Mouse (Mus musculus) heart, adult 9 months (tissue): ENCODE measurements around the gene Edem1.

ENCODE experiments used
- DNase-seq, 2 experiments: peaks; one replicate each; pipeline ENCODE4 v3.0.0; 2022; ENCODE audit warnings: low spot score in 2 of 2

Gene Edem1

DNA sequence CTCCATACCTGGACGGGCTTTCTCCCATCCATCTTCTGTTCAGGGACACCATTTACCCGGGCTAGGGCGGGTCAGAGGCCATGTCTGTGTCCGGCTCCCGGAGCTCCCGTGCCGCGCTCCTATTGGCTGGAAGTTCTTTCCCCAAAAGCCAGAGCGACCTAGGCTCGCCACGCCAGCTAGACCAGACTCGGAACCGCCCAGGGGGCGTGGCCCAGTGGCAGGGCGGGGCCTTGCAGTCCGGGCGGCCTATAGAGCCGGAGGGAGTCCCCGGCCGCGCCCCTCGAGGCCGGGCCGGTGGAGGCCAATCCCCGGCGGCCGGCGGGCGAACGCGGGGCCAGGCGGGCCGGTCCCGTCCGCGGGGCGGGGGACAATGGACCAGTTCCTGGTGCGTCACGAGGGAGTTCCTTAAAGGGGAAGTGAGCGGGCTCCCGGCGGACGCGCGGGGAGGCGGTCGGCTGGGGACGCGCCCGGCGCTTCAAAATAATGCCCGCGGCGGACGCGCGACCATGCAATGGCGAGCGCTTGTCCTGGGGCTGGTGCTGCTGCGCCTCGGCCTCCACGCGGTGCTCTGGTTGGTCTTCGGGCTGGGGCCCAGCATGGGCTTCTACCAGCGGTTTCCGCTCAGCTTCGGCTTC is at the start of gene Edem1:
Edem1 (plus strand) TSS at position 408 of the 635 bp plus-strand sequence.
- DNase-seq, result peak; percentile 99 to 100

GRCm38 (mm10) chr6:108781865-108782264 is 46.6 kb upstream of the Edem1 start:
- DNase-seq, result peak; percentile 11 to 28

- DNase-seq, result peak; percentile 90 to 94
Measured at GRCm38 (mm10) chr6:108782526-108783183, 45.8 kb upstream of the Edem1 start, which contains the start of gene Arl8b. Gene Arl8b, plus strand, starts transcription at chr6:108783099.

DNA sequence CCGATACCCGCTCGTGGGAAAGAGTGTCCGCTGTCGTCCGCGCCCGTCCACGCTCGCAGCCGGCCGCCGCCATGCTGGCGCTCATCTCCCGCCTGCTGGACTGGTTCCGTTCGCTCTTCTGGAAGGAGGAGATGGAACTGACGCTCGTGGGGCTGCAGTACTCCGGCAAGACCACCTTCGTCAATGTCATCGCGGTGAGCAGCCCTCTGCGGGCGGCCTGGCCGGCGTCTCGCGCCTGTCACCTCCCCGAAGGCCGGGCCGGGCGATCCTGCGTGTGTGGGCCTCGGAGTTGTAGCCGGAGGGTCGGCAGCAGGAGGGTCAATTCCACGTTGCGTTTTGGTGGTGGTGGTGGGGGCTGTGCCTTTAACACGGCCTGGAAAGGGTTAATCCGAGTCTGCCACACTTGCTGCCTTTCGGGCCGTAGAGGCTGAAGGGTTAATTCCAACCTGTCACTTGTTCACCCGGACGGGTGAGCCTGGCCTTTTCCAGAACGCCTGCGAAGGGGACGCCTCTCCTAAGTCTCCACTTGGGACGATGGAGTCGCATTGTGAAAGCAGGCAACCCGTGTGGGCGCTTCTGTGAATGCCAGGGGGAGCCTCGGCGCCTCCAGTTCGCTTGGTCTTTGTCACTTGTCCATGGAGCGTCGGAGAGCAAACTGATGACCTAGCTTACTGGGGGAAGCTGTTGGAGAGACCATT is 45.1 kb upstream of the Edem1 start:
- peak in 1 of 2 experiments; percentile 10 for DNase-seq

DNA sequence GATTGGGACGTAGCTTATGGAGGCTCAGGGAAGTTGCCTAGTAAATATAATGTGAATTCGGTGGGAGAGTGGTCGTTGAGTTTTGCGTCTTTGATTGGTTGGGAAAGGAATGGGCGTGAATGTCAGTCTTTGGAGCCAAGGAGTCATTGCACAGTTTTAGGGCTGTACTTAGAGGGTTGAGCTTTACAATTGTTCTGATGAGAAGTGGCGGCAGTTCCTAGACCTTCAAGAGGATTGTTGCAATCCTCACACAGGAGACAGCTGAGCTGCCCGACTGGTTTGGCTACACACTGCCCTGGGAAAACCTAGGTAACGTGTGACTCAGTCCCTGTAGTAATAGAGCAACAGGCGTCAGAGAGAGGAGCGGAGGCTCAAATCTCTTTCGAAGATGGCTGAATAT is 44.4 kb upstream of the Edem1 start:
- no peak for DNase-seq

GRCm38 (mm10) chr6:108784796-108785195 is 43.6 kb upstream of the Edem1 start:
- no peak for DNase-seq

GRCm38 (mm10) chr6:108785551-108785950 is 42.9 kb upstream of the Edem1 start:
- no peak for DNase-seq

DNA sequence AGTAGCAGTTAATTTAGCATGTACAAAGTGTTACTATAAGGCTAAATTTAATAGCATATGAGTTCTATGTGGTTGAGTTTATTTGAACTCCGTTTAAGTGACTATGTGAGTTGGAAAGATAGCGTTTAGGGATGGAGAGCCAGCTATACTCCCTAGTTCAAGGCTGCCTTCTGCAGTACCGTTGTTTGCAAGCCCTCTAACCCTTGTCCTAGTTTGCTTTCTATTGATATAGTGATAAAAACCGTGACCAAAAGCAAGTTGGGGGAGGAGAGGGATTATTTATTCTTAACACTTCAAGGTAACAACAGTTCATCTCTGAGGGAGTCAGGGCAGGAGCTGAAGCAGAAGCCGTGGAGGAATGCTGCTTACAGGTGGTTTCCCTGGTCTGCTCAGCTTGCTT is 36.9 kb upstream of the Edem1 start:
- DNase-seq, result no peak

GRCm38 (mm10) chr6:108795912-108796311 is 32.5 kb upstream of the Edem1 start:
- DNase-seq, result no peak

DNA sequence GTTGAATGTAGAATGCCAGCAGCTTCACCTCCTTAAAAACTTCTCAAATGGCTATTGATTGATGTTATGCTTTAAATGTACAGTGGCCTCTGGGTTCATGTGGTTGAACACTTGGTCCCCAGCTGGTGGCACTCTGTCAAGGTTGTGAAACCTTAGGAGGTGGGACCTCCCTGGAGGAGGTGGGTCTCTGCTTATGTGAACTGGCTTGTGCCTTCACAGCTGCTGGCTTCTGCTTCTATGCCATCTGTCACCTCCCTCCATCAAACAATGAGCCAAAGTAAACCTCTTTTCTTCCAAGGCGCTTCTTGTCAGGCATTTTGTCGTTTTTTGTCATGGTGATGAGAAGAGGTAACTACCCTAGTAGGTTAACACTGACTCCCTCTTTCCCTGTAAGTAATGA is 31.7 kb upstream of the Edem1 start:
- peak; percentile 19 to 21 for DNase-seq

DNA sequence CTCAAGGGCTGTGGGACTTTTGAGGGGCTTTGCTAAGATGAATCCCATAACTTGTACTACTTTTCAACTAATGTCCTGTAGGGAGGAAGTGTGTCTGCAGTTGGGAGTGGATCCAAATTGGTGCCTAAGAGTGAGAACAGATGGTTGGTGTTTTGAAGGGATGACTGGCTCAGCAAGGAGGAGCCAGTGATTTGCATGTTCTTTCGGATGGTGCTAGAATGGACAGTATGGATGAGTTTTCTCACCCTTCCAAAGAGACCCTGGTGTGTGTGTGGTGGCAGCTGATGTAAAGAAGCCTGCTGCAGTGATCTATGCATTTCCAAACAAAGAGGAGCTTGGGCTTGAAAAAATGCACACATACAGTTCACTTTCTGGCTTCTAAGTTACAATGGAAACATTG is 23.2 kb upstream of the Edem1 start:
- DNase-seq, result no peak

- DNase-seq, result no peak
Measured at GRCm38 (mm10) chr6:108805871-108806270, 22.6 kb upstream of the Edem1 start.

DNA sequence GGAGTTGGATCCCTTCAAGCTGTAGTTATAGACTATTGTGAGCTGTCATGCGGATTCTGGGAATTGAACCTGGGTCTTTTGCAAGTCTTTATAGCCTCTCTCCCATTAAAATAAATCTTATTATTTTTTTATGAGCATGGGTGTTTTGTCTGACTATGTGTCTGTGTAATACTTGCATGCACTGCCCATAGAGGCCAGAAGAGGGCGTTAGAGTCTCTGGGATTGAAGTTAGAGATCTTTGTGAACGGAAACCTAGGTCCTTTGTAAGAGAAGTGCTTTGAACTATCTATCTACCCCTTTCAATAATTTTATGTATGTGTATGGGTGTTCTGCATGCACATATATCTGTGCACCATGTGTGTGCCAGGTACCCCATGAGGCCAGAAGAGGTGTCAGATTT is 21.0 kb upstream of the Edem1 start:
- DNase-seq, result no peak

DNA sequence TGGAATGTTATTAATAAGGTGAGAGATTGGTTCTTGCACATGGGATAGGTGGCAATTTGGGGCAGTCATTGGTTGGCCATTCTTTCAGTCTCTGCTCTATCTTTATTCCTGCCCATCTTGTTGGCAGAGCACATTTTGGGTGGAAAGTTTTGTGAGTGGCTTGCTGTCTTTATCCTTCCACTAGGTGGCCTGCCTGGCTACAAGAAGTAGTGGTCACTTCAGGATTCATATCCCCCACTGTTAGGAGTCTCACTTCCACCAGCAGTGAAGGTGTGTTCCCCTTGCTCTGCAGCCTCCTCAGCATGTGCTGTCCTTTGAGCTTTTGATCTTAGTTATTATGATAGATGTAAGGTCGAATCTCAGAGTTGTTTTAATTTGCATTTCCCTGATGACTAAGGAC is 19.7 kb upstream of the Edem1 start:
- DNase-seq, result no peak

- no peak for DNase-seq
Measured at GRCm38 (mm10) chr6:108810237-108810636, 18.2 kb upstream of the Edem1 start.

- DNase-seq, result no peak
Measured at GRCm38 (mm10) chr6:108812134-108812533, 16.3 kb upstream of the Edem1 start.

GRCm38 (mm10) chr6:108817510-108817909 is 10.9 kb upstream of the Edem1 start:
- DNase-seq, result no peak

GRCm38 (mm10) chr6:108824816-108825545 is 3.5 kb upstream of the Edem1 start:
- peak in 1 of 2 experiments; percentile 29 for DNase-seq

- DNase-seq, result no peak
Measured at GRCm38 (mm10) chr6:108826070-108826469, 2.4 kb upstream of the Edem1 start.

- DNase-seq, result no peak
Measured at GRCm38 (mm10) chr6:108827336-108827920, 1.0 kb upstream of the Edem1 start.

DNA sequence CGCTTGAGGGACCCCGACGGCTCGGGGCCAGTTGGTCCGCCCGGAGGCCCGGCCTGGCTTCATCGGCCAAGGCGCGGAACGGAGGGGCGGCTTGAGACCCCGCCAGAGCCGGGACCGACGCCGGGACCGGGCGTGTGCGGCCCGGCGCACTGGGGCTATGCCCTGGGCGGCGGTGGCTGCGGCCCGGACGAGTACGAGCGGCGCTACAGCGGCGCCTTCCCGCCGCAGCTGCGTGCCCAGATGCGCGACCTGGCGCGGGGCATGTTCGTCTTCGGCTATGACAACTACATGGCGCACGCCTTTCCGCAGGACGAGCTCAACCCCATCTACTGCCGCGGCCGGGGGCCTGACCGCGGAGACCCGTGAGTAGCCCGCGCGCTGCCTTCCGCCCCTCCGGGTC is 431 bp downstream of the Edem1 start:
- DNase-seq, result peak in 1 of 2 experiments; percentile 39
